Mouse (Mus musculus): Measurements from ENCODE around the gene Abl1. TPM values are rescaled to one million over a fixed set of nuclear protein-coding genes. Genes with fewer than 3 reads are reported as not detected.

Abl1 gene
- total RNA-seq, 2 experiments from 2014 or later = 20.0 to 32.6 TPM

Other genes starting within 250 kb of the Abl1 start
- 78.4 and 100 TPM in 2 replicates for gene Ass1, start 218.2 kb upstream of the Abl1 start, total RNA-seq (2015)
- gene Ass1, start 218.2 kb upstream of the Abl1 start, total RNA-seq (2017) = 118 and 127 TPM in 2 replicates
- gene Fubp3, start 115.7 kb upstream of the Abl1 start, total RNA-seq (2015) = 13.8 and 29.4 TPM in 2 replicates
- 26.5 and 28.1 TPM in 2 replicates for gene Fubp3, start 115.7 kb upstream of the Abl1 start, total RNA-seq (2017)
- not detected in 2 replicates for gene Prdm12, start 48.3 kb upstream of the Abl1 start, total RNA-seq (2015)
- not detected in 2 replicates for gene Prdm12, start 48.3 kb upstream of the Abl1 start, total RNA-seq (2017)
- gene Exosc2, start 17.7 kb upstream of the Abl1 start, total RNA-seq (2015) = 46.7 and 48.2 TPM in 2 replicates
- gene Exosc2, start 17.7 kb upstream of the Abl1 start, total RNA-seq (2017) = 74.1 and 74.6 TPM in 2 replicates
- not detected in 2 replicates for gene Qrfp, start 122.2 kb downstream of the Abl1 start, total RNA-seq (2015)
- not detected in 2 replicates for gene Qrfp, start 122.2 kb downstream of the Abl1 start, total RNA-seq (2017)
- gene Fibcd1, start 157.6 kb downstream of the Abl1 start, total RNA-seq (2015) = not detected in 2 replicates
- gene Fibcd1, start 157.6 kb downstream of the Abl1 start, total RNA-seq (2017) = not detected in 2 replicates
- not detected in 2 replicates for gene Lamc3, start 198.9 kb downstream of the Abl1 start, total RNA-seq (2015)
- gene Lamc3, start 198.9 kb downstream of the Abl1 start, total RNA-seq (2017) = not detected in 2 replicates

All from megakaryocyte progenitor cell, adult 5-6 weeks (primary cell).